Mouse (Mus musculus) stomach, postnatal 0 days (tissue): ENCODE measurements around the gene Tanc1. TPM values are rescaled to one million over a fixed set of nuclear protein-coding genes. Genes with fewer than 3 reads are reported as not detected.
A peak's percentile ranks its signal among the peaks of the same experiment; 100 is the strongest.

ENCODE experiments used
- ATAC-seq: fragments of 200-750 bp; cut with Nextera tagmentation; 2 replicates; pipeline ENCODE4 v1.8.0; 2017; ENCODE audit not compliant: low FRiP score, low TSS enrichment
- DNase-seq: peaks from one replicate; pipeline ENCODE4 v3.0.0-alpha.2; 2016; ENCODE audit warnings: low spot score
- H3K27ac ChIP-seq: fragments of 300-500 bp; sonication (generic); replicated peaks from 2 replicates; pipeline ENCODE4 v1.5.1; 2014; ENCODE audit warnings: mild to moderate bottlenecking, control low read depth
- H3K27me3 ChIP-seq: fragments of 300-500 bp; sonication (generic); 2 replicates; pipeline ENCODE4 v1.6.1; 2014; ENCODE audit warnings: low read length; ENCODE audit not compliant: control insufficient read depth, insufficient read depth
- H3K36me3 ChIP-seq: fragments of 300-500 bp; sonication (generic); 2 replicates; pipeline ENCODE4 v1.6.1; 2014; ENCODE audit warnings: low read length, mixed read lengths; ENCODE audit not compliant: control insufficient read depth, insufficient read depth
- H3K4me1 ChIP-seq: fragments of 300-500 bp; sonication (generic); replicated peaks from 2 replicates; pipeline ENCODE4 v1.6.1; 2014; ENCODE audit warnings: antibody characterized with exemption; ENCODE audit not compliant: control insufficient read depth, insufficient read depth
- H3K4me2 ChIP-seq: fragments of 300-500 bp; sonication (generic); replicated peaks from 2 replicates; pipeline ENCODE4 v1.6.1; 2014; ENCODE audit warnings: low read depth, mild to moderate bottlenecking, control low read depth, moderate library complexity
- H3K4me3 ChIP-seq: fragments of 300-500 bp; sonication (generic); 2 replicates; pipeline ENCODE4 v1.5.1; 2014; ENCODE audit warnings: low read depth, low read length, control low read depth
- H3K9ac ChIP-seq: fragments of 300-500 bp; sonication (generic); 2 replicates; pipeline ENCODE4 v1.6.1; 2014; ENCODE audit warnings: mild to moderate bottlenecking, low read length, control low read depth, mixed read lengths
- H3K9me3 ChIP-seq: fragments of 300-500 bp; sonication (generic); 2 replicates; pipeline ENCODE4 v1.6.1; 2016; ENCODE audit warnings: low read length; ENCODE audit not compliant: control insufficient read depth
- CTCF ChIP-seq: IDR thresholded peaks from 2 replicates; pipeline ENCODE4 v1.5.1; 2016; ENCODE audit warnings: antibody characterized with exemption, low read depth, mild to moderate bottlenecking, moderate library complexity
- EP300 ChIP-seq: optimal IDR thresholded peaks from 2 replicates; pipeline ENCODE3; 2016; ENCODE audit warnings: antibody characterized with exemption
- WGBS: fragments of 180-500 bp; shearing (Covaris S2); extraction: QIAGEN DNeasy Blood & Tissue Kit; methylation state at CpG from one replicate; pipeline ENCODE4 v1.1.7; 2014; 5-methylcytosine and 5-hydroxymethylcytosine counted together
- polyA plus RNA-seq: library from polyadenylated mRNA; unstranded; fragments of >200 nt; fragmentation: Nextera tagmentation; extraction: Ambion mirVana; gene quantifications from 2 replicates; pipeline ENCODE4 v1.2.1, GENCODE M21; 2015

Tanc1 gene
- polyA plus RNA-seq, 1 experiment from 2014 or later, result 13.4 TPM

DNA sequence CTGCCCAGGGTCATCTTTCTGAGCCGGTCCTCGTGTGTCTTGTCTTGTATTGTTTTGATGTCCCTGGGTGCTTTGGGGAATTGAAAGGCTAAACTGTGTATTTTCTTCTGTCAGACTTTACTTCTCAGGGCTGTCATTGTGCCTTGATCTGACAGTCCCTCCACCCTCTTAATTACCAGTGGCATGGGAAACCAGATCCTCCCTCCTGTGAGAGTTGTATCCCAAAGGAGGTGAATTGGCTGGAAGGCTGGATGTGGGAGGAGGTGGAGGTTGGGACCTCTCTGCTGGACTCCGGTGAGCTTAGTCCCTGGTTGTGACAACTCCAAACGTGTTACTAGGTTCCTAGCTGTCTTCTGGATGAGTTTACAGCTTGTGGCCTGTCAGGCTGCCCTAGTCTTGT lies 60.2 kb downstream of the Tanc1 start:
- Histone ChIP-seq H3K4me3 (no peak overlapping the region), H3K9me3 (no peaks in the 10 kb centered on the region), H3K27me3 (no peaks in the 10 kb centered on the region), H3K4me1 (peaks cover 14% of the 10 kb centered on the region), H3K4me2 (no peak overlapping the region), H3K9ac (no peak overlapping the region), H3K27ac (no peak overlapping the region), H3K36me3 (no peaks in the 10 kb centered on the region)
- DNase-seq, result no peak
- no peak for ATAC-seq
- WGBS, result 57% methylated on average over 4 of the region's 4 CpGs
- TF ChIP-seq CTCF (no peak), EP300 (no peak)

GRCm38 (mm10) chr2:59672686-59673085 lies 60.8 kb downstream of the Tanc1 start:
- Histone ChIP-seq H3K36me3 (no peaks in the 10 kb centered on the region), H3K9me3 (no peaks in the 10 kb centered on the region), H3K4me3 (no peak overlapping the region), H3K27ac (no peak overlapping the region), H3K27me3 (no peaks in the 10 kb centered on the region), H3K4me2 (no peak overlapping the region), H3K4me1 (peaks cover 14% of the 10 kb centered on the region), H3K9ac (no peak overlapping the region)
- ATAC-seq (no peak), DNase-seq (no peak)
- 81% methylated on average over 8 of the region's 8 CpGs for WGBS
- TF ChIP-seq CTCF (no peak), EP300 (no peak)

DNA sequence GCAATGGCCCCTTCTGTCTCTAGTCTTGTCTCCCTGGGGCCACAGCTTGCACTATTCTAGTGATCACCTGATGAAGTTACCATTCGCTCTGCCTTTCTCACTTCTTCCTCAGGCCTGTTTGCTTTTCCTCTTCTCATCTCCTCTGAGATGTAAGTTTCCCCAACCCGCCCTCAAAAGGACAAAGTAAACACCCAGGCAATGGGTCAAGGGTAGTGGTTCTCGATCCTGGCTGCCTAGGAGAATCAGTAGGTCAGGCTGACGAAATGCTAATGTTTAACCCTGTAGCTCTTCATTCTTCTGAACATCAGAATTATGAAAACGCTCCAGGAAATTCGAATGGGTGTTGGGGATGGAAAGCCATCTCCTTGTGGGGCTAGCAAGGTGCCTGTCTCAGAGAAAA lies 61.5 kb downstream of the Tanc1 start:
- 71% methylated on average over 6 of the region's 6 CpGs for WGBS
- H3K27me3 ChIP-seq, result no peaks in the 10 kb centered on the region
- no peaks in the 10 kb centered on the region for H3K36me3 ChIP-seq
- peaks cover 14% of the 10 kb centered on the region for H3K4me1 ChIP-seq
- ATAC-seq (no peak), DNase-seq (no peak)
- no peak for TF ChIP-seq CTCF
- TF ChIP-seq EP300, result no peak
- no peak overlapping the region for H3K4me2 ChIP-seq
- H3K9ac ChIP-seq, result no peak overlapping the region
- H3K4me3 ChIP-seq, result no peak overlapping the region
- H3K27ac ChIP-seq, result no peak overlapping the region
- H3K9me3 ChIP-seq, result no peaks in the 10 kb centered on the region

DNA sequence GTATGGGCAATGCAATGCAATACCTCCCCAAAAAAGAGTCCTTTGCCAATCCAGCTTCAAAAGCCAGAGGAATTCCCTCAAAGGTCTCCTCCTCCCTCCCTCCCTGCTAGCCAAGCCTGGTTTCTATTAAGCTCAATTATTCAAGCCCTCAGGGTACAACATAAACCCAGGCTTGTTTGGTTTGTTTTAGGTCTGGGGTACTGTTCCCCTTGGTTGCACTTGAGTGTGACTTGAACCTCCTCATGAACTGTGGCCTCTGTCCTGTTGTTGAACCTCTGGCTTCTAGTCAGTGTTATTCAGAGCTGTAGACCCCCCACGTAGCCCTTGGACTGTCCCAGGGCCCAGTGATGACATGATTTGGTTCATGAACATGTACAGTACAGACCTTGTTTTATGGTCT lies 62.0 kb downstream of the Tanc1 start:
- no peak overlapping the region for H3K4me2 ChIP-seq
- ATAC-seq (no peak), DNase-seq (no peak)
- H3K27me3 ChIP-seq, result no peaks in the 10 kb centered on the region
- 79% methylated on average over 1 of the region's 1 CpGs for whole genome bisulfite sequencing
- no peaks in the 10 kb centered on the region for H3K9me3 ChIP-seq
- TF ChIP-seq EP300 (no peak), CTCF (no peak)
- no peak overlapping the region for H3K9ac ChIP-seq
- no peaks in the 10 kb centered on the region for H3K36me3 ChIP-seq
- H3K27ac ChIP-seq, result 0 out of 2 replicates have a peak overlapping the region, but pooled peaks have one; percentile 8
- peaks cover 14% of the 10 kb centered on the region for H3K4me1 ChIP-seq
- H3K4me3 ChIP-seq, result no peak overlapping the region

DNA sequence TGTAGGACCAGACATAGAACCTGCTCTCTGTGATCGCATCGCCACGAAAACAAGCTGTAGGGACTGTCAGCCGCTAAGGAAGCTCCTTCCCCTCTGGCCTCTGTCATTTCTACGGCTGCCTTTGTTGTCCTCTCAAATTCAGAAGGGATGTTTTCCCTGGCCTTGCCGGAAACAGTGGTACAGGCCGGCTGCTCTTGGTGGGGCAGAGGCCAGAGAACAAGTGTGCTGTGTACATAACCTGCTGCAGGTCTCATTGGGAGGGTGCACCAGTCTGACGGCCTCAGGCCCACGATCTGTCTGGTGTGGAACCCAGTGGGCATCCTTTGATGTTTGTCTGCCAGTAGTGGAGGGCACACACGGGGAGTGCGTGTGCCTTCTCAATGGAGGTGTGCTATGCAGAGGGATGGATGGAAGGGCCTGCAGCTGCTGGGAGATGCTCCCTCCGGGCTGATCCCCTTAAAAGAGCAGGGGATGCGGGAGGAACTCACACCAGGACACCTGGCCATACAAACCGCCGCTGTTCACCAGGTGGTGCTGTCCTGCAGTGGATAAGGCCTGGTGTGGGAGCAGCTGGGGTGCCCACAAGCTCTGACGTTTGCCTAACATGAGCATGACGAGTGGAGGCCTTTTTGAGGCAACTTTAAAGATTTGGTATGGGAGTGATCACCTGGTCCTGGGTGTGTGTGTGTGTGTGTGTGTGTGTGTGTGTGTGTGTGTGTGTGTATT lies 63.6 kb downstream of the Tanc1 start:
- Histone ChIP-seq H3K27me3 (no peaks in the 10 kb centered on the region), H3K4me1 (peaks cover 12% of the 10 kb centered on the region), H3K9me3 (no peaks in the 10 kb centered on the region), H3K27ac (peak overlapping the region; percentile 70; the same call in 1 of the 2 replicates), H3K4me3 (no peak overlapping the region), H3K36me3 (no peaks in the 10 kb centered on the region), H3K9ac (no peak overlapping the region), H3K4me2 (no peak overlapping the region)
- ATAC-seq, result peak; percentile 56
- 47% methylated on average over 17 of the region's 17 CpGs for WGBS
- TF ChIP-seq EP300, result no peak
- TF ChIP-seq CTCF, result peak; percentile 62
- DNase-seq, result peak; percentile 64

DNA sequence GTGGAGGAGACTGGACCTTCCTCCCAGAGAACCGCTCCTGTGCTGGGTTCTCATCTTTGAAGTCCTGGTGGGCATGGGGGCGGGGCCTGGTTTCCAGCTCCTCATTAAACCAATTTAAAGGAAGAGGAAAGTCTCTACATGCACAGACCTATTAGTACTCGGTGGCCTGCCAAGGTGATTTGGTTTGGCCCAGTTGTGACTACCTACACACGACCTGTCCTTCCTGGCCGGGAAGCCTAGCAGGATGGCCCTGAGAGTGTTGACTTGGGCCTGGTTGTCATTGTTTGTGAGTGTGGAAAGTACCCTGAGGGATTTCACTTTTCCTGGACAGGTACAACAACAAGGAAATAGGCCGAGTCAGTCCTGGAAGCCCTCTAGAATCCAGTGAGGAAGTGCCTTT lies 64.2 kb downstream of the Tanc1 start:
- DNase-seq (no peak), ATAC-seq (no peak; the same call in none of the 2 replicates)
- Histone ChIP-seq H3K4me1 (0 out of 2 replicates have a peak, but pooled peaks cover 8% of the 10 kb centered on the region), H3K4me3 (no peak overlapping the region), H3K9me3 (no peaks in the 10 kb centered on the region), H3K27me3 (no peaks in the 10 kb centered on the region), H3K36me3 (no peaks in the 10 kb centered on the region), H3K4me2 (no peak overlapping the region), H3K9ac (no peak overlapping the region), H3K27ac (peak overlapping the region; percentile 81)
- WGBS, result 70% methylated on average over 6 of the region's 6 CpGs
- TF ChIP-seq CTCF, result no peak
- no peak for TF ChIP-seq EP300
